Mouse (Mus musculus): ENCODE data around the gene B4galt4. TPM values are rescaled to one million over a fixed set of nuclear protein-coding genes. Genes with fewer than 3 reads are reported as not detected.

The B4galt4 gene
- total and polyA plus RNA-seq, 3 experiments, result not detected

DNA sequence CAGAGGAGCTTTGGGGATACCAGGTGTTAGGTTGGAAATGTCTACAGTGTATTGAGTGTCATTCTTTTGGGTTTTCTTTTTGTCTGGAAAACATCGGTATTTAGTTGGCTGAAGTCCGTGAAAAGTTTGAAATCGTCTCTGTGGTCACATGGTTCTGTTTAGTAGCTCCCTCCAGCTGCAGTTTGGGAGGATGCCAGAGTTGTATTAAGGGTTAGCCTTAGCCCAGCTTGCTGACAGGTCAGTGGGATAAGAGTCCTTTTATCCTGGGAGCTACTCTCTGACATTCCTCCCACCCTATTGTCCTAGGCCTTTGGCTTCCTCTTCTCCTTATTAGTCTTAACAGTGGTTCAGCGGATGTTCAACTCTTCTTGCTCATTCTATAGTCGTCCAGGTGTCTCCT, 19.9 kb downstream of the B4galt4 start:
- H3K9me3 ChIP-seq (replicated peaks; ENCODE audit: insufficient read depth, low read length), result no peaks in the 10 kb centered on the region
- DNase-seq (ENCODE audit: low read depth, low spot score), result no peak
- no peak overlapping the region for H3K4me3 ChIP-seq (ENCODE audit: control insufficient read depth in 1 of 2, insufficient read depth in 1 of 2, low read depth in 2 of 2, low read length in 2 of 2)
- H3K9ac ChIP-seq (ENCODE audit: control insufficient read depth, low read depth, low read length, poor library complexity, severe bottlenecking), result no peak overlapping the region
- H3K27me3 ChIP-seq (ENCODE audit: control insufficient read depth in 1 of 2, insufficient read depth in 2 of 2, low read length in 2 of 2), result no peaks in the 10 kb centered on the region; a peak in 2 of 4 replicates
- H3K36me3 ChIP-seq (ENCODE audit: control insufficient read depth in 1 of 2, insufficient read depth in 2 of 2, low read length in 2 of 2), result no peaks in the 10 kb centered on the region
- no peak overlapping the region for H3K27ac ChIP-seq (ENCODE audit: control insufficient read depth, low read depth, low read length)
- TF ChIP-seq ETS1 (IDR thresholded peaks at IDR 0.05; ENCODE audit: low read depth, low read length), result no peak
- TF ChIP-seq HCFC1 (IDR thresholded peaks at IDR 0.05; ENCODE audit: low read depth, low read length), result no peak
- TF ChIP-seq SMC3 (IDR thresholded peaks at IDR 0.05; ENCODE audit: low read depth, low read length), result no peak
- TF ChIP-seq ZMIZ1 (IDR thresholded peaks at IDR 0.05; ENCODE audit: low read depth, low read length), result no peak
- TF ChIP-seq ZC3H11A (IDR thresholded peaks at IDR 0.05; ENCODE audit: low read depth, low read length), result no peak
- no peak for TF ChIP-seq TCF12 (IDR thresholded peaks at IDR 0.05; ENCODE audit: low read depth, low read length)
- TF ChIP-seq GABPA (IDR thresholded peaks at IDR 0.05; ENCODE audit: low read depth, low read length), result no peak
- no peaks in the 10 kb centered on the region for H3K79me2 ChIP-seq (ENCODE audit: control insufficient read depth, insufficient read depth, low read length, poor library complexity)
- no peaks in the 10 kb centered on the region for H3K4me1 ChIP-seq (ENCODE audit: control insufficient read depth in 1 of 2, insufficient read depth in 2 of 2, low read length in 2 of 2)

DNA sequence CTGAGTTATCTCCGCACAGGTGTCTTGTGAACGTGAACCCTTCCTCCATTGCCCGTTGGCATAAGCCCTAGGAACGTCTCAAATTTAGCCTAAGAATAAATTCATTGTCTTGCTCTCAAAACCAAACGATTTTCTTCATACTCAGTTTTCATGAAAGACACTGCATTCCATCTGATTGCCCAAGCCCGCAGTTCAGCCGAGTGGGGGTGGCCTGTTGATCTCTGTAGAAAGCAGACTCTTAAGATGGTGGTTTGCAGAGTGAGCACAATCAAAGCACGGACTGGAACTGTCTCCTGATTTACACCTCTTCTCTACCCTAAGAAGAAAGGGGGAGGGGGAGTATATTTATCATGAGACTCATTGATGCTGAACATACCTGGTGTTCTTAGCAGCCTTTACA, 20.3 kb downstream of the B4galt4 start:
- Histone ChIP-seq H3K36me3 (ENCODE audit: control insufficient read depth in 1 of 2, insufficient read depth in 2 of 2, low read length in 2 of 2) (no peaks in the 10 kb centered on the region), H3K4me1 (ENCODE audit: control insufficient read depth in 1 of 2, insufficient read depth in 2 of 2, low read length in 2 of 2) (no peaks in the 10 kb centered on the region), H3K27ac (ENCODE audit: control insufficient read depth, low read depth, low read length) (no peak overlapping the region), H3K4me3 (ENCODE audit: control insufficient read depth in 1 of 2, insufficient read depth in 1 of 2, low read depth in 2 of 2, low read length in 2 of 2) (no peak overlapping the region), H3K79me2 (ENCODE audit: control insufficient read depth, insufficient read depth, low read length, poor library complexity) (no peaks in the 10 kb centered on the region), H3K9ac (ENCODE audit: control insufficient read depth, low read depth, low read length, poor library complexity, severe bottlenecking) (no peak overlapping the region), H3K27me3 (ENCODE audit: control insufficient read depth in 1 of 2, insufficient read depth in 2 of 2, low read length in 2 of 2) (no peaks in the 10 kb centered on the region; a peak in 2 of 4 replicates), H3K9me3 (replicated peaks; ENCODE audit: insufficient read depth, low read length) (no peaks in the 10 kb centered on the region)
- no peak for TF ChIP-seq USF2 (IDR thresholded peaks at IDR 0.05; ENCODE audit: borderline replicate concordance in 1 of 2, insufficient read depth in 1 of 2, low read depth in 1 of 2, low read length in 2 of 2)
- no peak for TF ChIP-seq MYB (IDR thresholded peaks at IDR 0.05; ENCODE audit: low read depth, low read length)
- no peak for TF ChIP-seq POLR2A (IDR thresholded peaks at IDR 0.05; ENCODE audit: control insufficient read depth in 1 of 2, insufficient read depth in 1 of 2, low read depth in 1 of 2, low read length in 2 of 2, poor library complexity in 1 of 2)
- TF ChIP-seq MXI1 (IDR thresholded peaks at IDR 0.05; ENCODE audit: low read depth, low read length), result no peak
- no peak for TF ChIP-seq USF1 (IDR thresholded peaks at IDR 0.05; ENCODE audit: low read depth, low read length)
- TF ChIP-seq RCOR1 (IDR thresholded peaks at IDR 0.05; ENCODE audit: low read depth, low read length), result no peak
- TF ChIP-seq POLR2AphosphoS2 (IDR thresholded peaks at IDR 0.05; ENCODE audit: low read length), result no peak
- TF ChIP-seq TAL1 (IDR thresholded peaks at IDR 0.05; ENCODE audit: low read length), result no peak
- TF ChIP-seq TBP (IDR thresholded peaks at IDR 0.05; ENCODE audit: low read depth, low read length), result no peak
- TF ChIP-seq GATA1 (IDR thresholded peaks at IDR 0.05; ENCODE audit: low read depth, low read length), result no peak
- no peak for TF ChIP-seq MAX (IDR thresholded peaks at IDR 0.05; ENCODE audit: low read length)
- no peak for TF ChIP-seq ZMIZ1 (IDR thresholded peaks at IDR 0.05; ENCODE audit: low read depth, low read length)
- no peak for TF ChIP-seq RAD21 (IDR thresholded peaks at IDR 0.05; ENCODE audit: low read depth, low read length)
- TF ChIP-seq ZKSCAN1 (IDR thresholded peaks at IDR 0.05; ENCODE audit: low read depth, low read length), result no peak
- TF ChIP-seq MAFK (IDR thresholded peaks at IDR 0.05; ENCODE audit: borderline replicate concordance, low read depth, low read length), result no peak
- TF ChIP-seq TCF12 (IDR thresholded peaks at IDR 0.05; ENCODE audit: low read depth, low read length), result no peak
- TF ChIP-seq UBTF (IDR thresholded peaks at IDR 0.05; ENCODE audit: borderline replicate concordance, insufficient read depth, low read depth, low read length), result no peak
- TF ChIP-seq EP300 (IDR thresholded peaks at IDR 0.05; ENCODE audit: low read depth in 1 of 2, low read length in 2 of 2), result no peak
- no peak for DNase-seq (ENCODE audit: low read depth, low spot score)
